Mouse (Mus musculus) monocyte, adult 2 months (primary cell): Measurements from ENCODE around the gene Rps6kl1.
"Not testable (repeated sequence)": the region's sequence is repeated elsewhere in the genome, so short reads cannot be mapped to it uniquely, and the experiment has no call there.

ENCODE experiments used
- DNase-seq, 2 experiments: peaks; one replicate each; pipeline ENCODE4 v3.0.0; 2022; ENCODE audit warnings: low spot score in 2 of 2, low read depth in 1 of 2

Gene Rps6kl1

DNA sequence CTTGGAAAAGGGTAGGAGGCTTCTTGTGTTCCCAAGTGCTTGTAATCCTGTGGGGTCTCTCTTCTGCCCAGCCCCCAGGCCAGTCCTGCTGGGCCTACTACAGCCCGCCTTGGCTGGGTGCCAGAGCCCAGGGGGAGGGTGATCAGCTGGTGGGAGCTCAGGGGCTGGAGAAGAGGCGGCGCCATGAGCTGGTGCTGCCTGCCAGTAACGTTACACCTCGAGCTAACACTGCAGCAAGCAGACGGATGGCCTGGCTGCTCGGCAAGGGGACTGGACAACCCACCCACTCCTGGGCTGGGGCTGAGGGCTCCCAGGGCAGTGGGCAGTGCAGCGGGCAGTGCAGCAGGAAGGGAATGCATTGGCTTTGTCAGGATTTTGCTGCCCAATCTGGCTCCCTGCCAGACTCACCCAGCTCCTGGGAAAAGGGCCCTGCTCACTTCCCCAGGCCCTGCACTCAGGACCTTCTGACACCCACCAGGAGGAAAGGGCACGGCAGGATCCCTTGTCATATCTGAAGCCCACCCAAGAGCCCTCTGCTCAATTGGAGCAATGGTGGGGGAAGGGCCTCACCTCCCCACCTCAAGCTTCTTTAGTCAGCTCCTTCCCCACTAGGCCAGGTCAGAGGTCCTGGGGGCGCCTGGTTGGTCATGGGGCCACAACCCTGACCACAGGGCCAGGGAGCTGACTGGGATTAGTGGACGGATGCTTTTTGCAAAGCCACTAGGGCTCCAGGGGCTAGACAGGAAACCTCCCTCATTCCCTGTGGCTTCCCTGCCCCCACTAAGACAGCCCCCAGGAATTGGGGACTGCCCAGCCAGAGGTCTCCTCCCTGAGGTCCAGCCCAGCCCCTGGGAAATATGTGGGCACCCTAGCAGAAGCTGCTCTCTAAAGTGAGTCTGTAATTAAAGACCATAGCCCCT is 25.1 kb upstream of the Rps6kl1 start:
- DNase-seq: no peak

DNA sequence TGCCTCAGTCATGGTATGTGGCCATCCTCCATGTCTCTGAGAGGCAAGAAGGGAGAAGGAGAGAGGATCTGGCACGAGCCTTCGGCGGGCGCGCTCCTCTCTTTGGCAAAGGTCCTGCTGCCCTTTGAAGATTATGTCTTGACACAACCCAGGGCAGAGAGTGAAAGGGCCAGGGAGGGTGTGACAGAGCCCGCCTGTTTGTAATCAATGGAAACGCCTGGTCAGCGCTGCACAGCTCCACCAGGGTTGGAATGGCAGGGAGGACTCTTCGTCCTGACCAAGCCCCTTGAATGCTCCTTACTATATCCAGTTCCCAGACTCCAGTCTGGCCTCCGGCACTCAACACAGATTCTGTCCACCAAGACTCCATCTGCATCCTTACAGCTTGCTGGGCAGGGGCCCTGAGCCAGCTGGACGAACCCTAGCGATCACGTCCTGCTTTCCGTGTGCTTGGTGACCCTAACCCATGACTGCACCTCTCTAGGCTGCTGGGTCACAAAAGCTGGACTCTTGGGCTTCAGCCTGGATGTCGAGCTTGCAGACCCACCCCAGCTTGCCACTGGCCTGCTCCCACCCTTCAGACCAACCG is 24.1 kb upstream of the Rps6kl1 start:
- no peak for DNase-seq

- DNase-seq: no peak
These were observed 23.0 kb upstream of the Rps6kl1 start for GRCm38 (mm10) chr12:85174016-85174415.

- DNase-seq: no peak
These were observed 19.9 kb upstream of the Rps6kl1 start for GRCm38 (mm10) chr12:85170948-85171307.

DNA sequence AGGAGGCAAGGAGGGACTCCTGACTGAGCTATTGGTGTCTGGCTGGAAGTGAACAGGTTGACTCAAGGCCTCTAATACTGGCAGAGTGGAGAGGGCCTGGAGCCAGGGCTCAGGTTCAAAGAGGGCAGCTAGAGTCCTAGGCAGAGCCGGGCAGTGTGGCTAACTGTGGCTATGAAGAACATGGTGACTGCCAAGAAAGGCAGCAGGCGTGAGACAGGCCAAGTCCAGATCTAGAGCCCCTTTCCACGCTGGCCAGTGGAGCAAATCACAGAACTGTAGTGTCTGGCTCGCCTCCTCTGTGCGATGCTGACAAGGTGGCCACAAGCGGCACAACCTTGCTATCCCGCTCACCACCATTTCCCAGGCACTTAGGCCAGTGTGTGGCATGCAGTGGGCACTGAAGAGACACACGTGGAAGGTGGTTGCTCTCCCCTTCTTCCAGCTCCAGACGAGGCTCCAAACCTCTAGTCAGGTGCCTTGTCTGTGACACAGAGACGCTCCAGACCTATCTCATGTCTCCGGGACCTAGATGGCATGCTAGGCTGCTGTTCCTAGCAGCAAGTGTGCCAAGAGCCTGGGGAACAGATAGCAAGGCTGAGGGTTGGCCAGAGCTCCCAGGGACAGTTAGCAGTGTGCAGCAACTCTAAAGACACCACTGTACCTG is 19.4 kb upstream of the Rps6kl1 start:
- no peak for DNase-seq

- no peak for DNase-seq
These were observed 18.8 kb upstream of the Rps6kl1 start for GRCm38 (mm10) chr12:85169877-85170276.

- peak; percentile 35 to 71 for DNase-seq
These were observed 18.2 kb upstream of the Rps6kl1 start for GRCm38 (mm10) chr12:85169117-85169858.

- no peak for DNase-seq
These were observed 15.6 kb upstream of the Rps6kl1 start for GRCm38 (mm10) chr12:85166631-85167030.

DNA sequence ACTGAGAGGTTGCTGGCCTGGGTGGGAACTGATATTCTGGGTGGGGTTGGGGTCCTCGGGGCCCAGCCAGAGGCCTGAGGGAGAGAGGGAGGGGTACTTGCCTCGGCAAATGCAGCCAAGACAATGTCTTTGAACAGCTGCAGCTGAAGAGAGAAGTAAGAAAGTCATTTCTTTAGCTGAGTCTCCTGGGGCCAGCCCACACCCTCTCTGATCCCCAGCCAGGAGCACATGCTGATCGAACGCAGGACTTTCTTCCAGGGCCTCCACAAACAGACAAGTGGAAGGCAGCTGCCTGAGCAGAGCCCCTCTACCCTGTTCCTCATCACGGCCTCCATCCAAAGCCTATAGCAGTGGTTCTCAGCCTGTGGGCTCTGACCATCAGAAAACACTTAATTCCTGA is 13.9 kb upstream of the Rps6kl1 start:
- no peak for DNase-seq

DNA sequence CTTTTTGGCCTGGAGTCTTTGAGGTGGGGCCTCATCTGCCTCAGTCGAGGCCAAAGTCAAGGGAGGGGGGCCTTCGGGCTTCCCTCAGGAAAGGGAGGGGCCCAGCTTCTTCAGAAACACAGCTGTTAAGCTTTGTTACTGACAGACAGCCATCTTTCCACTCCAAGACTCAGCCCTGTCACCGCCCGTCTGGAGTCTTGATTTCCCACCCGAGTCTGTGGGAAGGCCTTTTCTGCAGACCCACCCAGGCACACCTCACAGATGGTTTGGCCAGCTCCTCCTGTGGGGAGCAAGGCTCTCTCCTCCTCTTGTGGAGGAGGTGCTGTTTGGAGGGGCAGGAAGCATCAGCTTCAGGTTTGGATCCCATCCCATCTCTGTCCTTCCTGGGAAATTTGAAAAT is 8.5 kb upstream of the Rps6kl1 start:
- DNase-seq: no peak

DNA sequence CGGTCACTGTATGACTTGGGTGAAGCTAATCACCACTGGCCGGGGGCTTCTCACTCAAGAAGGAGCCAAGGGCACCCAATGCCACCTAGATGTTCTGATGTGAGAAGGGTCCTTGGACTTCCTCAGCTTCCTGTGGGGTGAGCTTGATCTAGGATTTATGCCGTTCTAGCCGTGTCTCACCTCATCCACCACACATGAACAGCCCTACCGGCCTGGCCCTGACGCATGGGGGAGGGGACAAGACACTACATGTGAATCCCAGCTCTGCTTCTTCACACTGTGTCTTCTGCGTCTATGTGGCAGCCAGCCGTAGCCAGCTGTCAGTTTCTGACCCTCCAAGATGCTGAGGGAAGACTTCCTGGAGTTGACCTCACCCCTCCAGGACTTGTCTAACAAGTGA is 7.7 kb upstream of the Rps6kl1 start:
- DNase-seq: no peak

DNA sequence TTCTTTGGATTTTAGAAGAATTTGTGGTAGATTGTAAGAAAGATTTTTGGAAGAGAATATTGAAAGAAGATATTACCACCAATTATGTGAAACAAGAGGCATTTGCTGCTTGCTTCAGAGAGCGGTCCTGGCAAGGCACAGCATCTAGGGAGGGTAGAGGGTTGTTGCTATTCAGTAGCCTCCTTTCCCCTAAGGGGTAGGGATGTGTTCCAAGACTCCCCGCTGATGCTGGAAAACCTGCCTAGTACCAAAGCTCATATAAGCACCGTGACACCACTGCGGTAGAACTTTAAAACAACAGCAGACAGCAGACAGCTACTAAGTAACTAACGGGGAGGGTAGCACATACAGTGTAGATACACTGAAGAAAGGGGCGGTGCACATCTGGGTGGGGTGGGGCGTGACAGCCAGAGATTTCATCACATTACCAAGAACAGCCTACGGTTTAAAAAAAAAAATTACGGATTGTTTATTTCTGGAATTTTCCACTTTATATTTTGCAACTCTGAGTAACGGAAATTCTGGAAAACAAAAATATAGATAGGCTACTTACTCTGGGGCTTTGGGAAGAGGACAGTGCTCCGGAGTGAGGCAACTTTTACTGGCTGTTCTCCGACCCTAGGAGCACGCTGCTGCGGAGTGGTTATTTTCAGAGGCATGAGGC is 6.9 kb upstream of the Rps6kl1 start:
- DNase-seq: no peak

DNA sequence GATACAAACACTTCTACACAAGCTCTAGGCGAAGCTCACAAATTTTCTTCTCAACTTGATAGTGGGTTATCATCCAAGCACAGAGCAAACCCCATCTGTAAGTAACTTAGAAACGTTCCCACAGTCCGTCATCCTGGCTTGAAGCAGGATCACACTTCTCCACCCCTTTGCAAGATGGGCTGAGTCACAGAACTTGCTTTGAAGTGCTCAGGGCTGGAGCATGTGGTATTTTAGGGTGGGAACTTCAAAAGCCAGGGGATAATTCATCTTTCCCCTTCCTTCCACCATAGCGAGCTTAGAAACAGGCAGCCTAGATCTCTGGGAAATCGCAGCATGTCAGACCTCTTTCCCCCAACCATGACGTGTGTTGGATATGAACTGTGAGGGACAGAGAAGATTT is 5.3 kb upstream of the Rps6kl1 start:
- DNase-seq: no peak

DNA sequence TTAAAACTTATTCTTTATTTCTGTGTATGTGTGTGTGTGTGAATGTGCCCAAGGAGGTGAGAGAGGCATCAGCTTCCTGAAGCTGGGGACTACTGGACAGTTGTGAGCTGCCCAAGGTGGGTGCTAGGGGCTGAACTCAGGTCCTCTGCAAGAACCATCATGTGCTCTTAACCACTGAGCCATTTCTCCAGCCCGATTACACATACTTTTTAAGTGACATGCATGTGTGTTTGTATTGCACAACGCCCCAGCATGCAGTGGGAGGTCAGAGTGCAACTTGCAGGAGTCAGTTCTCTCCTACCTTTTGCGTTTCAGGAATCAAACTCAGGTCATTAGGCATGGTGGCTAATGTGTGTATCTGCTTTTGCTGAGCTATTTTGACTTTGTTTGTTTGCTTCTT is 1.9 kb upstream of the Rps6kl1 start:
- no peak for DNase-seq

DNA sequence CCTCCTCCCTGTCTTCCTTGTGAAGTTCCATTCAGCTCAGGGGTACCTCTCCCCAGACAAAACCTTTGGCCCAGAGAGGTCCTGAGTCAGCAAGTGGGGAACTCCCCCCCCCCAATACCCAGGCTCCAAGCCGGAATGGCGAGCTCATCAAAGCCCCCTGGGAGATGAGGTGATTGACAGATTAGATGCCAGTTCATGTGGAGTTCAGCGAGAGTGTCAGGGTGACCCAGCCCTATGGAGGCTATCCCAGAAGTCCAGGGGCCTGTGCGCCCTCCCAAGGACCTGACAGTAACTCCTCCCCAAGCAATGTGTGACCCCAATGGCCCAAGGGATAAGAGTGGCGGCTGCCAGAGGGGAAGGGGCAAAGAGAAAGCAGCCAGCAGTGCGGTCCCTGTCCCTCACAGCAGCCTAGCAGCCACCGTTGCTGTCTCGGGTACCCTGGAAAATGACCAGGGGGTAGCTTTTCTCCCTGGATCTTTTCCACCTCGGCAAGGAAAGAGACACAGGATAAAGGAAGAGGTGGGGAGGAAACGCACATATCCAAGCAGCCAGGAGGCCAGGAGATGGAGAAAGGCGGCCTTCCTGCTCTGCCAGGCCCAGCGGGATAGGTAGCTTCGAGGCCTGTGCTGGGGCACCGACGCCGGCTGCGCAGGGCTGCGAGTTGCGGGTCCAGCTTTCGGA is 603 bp downstream of the Rps6kl1 start:
- DNase-seq: no peak

- DNase-seq: no peak
These were observed 4.2 kb downstream of the Rps6kl1 start for GRCm38 (mm10) chr12:85146881-85147280.

DNA sequence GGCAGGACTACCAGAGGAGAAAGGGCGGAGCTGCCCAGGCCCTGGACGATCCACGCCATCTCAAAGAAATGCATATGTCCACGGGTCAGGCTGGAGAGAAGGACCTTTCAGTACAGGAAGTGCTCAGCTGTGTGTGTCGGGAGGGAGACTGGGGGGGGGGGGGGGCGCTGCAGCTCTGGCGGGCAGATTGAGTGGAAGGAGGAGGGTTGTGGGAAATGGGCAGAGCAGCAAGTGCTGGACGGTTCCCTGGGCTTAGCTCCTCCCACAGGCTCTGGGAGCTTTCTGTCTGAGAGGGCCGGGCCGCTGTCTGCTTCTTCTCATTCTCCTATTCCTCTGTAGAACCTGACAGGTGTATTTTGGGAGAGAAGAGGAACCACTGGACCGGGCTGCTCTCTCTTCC is 4.7 kb downstream of the Rps6kl1 start:
- no peak for DNase-seq

- DNase-seq: no peak
These were observed 5.4 kb downstream of the Rps6kl1 start for GRCm38 (mm10) chr12:85145630-85146029.

DNA sequence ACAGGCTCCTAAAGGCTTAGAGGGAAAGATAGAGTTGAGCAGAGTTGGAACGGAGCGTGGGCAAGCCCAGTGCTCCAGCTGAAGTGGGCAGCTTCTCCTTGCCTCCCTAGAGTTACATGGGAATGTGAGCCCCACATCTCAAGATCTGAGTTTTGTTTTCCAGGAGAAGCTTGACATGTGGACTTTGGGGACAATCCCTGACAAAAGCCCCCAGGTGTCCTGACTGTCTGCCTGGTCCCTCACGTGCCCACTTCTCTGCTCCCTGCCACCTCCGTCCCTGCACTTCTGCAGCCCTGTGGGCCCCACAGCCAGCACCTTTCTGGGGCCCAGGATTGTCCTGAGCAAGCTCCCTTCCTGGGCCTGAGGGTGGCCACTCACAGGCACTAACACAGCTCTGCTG is 6.2 kb downstream of the Rps6kl1 start:
- no peak for DNase-seq

DNA sequence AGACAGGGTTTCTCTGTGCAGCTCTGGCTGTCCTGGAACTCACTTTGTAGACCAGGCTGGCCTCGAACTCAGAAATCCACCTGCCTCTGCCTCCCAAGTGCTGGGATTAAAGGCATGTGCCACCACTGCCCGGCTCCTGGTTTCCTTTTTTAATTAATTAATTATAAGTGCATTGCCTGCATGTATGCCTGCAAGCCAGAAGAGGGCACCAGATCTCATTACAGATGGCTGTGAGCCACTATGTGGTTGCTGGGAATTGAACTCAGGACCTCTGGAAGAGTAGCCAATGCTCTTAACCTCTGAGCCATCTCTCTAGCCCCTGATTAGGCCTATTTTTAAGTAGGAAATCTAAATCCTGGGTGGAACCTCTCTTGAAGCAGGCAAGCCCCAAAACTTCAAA is 6.8 kb downstream of the Rps6kl1 start:
- not testable (repeated sequence) for DNase-seq
